Mouse (Mus musculus) left cerebral cortex, adult 18-20 months (tissue): ENCODE results near the gene Ispd. TPM values are rescaled to one million over a fixed set of nuclear protein-coding genes. Genes with fewer than 3 reads are reported as not detected.

Source experiments
- DNase-seq, 2 experiments: peaks; one replicate each; pipeline ENCODE4 v3.0.0; 2021 to 2022; ENCODE audit warnings: low spot score in 2 of 2, mixed read lengths in 1 of 2
- total RNA-seq, 2 experiments: library from RNA; stranded (reverse); gene quantifications; 2 replicates each; pipeline ENCODE4 v1.2.3; 2021

Ispd gene
- total RNA-seq, 2 experiments from 2014 or later = 11.4 to 12.6 TPM

- DNase-seq = no peak
Observed at GRCm38 (mm10) chr12:36457726-36458125, 76.5 kb downstream of the Ispd start.

GRCm38 (mm10) chr12:36468325-36469044, 87.2 kb downstream of the Ispd start:
- DNase-seq = no peak

GRCm38 (mm10) chr12:36471411-36471810, 90.2 kb downstream of the Ispd start:
- no peak for DNase-seq

GRCm38 (mm10) chr12:36474171-36474570, 92.9 kb downstream of the Ispd start:
- no peak for DNase-seq

- no peak for DNase-seq
Observed at GRCm38 (mm10) chr12:36475269-36475668, 94.0 kb downstream of the Ispd start.

- no peak for DNase-seq
Observed at GRCm38 (mm10) chr12:36476476-36476875, 95.2 kb downstream of the Ispd start.

GRCm38 (mm10) chr12:36477501-36477900, 96.3 kb downstream of the Ispd start:
- no peak for DNase-seq

GRCm38 (mm10) chr12:36477926-36478325, 96.7 kb downstream of the Ispd start:
- no peak for DNase-seq

- no peak for DNase-seq
Observed at GRCm38 (mm10) chr12:36481742-36482141, 100.5 kb downstream of the Ispd start.

- DNase-seq = no peak
Observed at GRCm38 (mm10) chr12:36483346-36483745, 102.1 kb downstream of the Ispd start.

GRCm38 (mm10) chr12:36497565-36497964, 116.3 kb downstream of the Ispd start:
- no peak for DNase-seq

- no peak for DNase-seq
Observed at GRCm38 (mm10) chr12:36507111-36507903, 126.1 kb downstream of the Ispd start.

- no peak for DNase-seq
Observed at GRCm38 (mm10) chr12:36509954-36510642, 128.8 kb downstream of the Ispd start.

GRCm38 (mm10) chr12:36521774-36522173, 140.5 kb downstream of the Ispd start:
- DNase-seq = no peak

GRCm38 (mm10) chr12:36523515-36523914, 142.3 kb downstream of the Ispd start:
- DNase-seq = no peak

- DNase-seq = no peak
Observed at GRCm38 (mm10) chr12:36530920-36531319, 149.7 kb downstream of the Ispd start.

GRCm38 (mm10) chr12:36531421-36532072, 150.3 kb downstream of the Ispd start:
- DNase-seq = no peak

- no peak for DNase-seq
Observed at GRCm38 (mm10) chr12:36532525-36532924, 151.3 kb downstream of the Ispd start.

- DNase-seq = no peak
Observed at GRCm38 (mm10) chr12:36533160-36533900, 152.1 kb downstream of the Ispd start.

GRCm38 (mm10) chr12:36534589-36534988, 153.3 kb downstream of the Ispd start:
- DNase-seq = no peak

GRCm38 (mm10) chr12:36545318-36545717, 164.1 kb downstream of the Ispd start:
- no peak for DNase-seq
